Mouse (Mus musculus): ENCODE measurements at regions not wholly inside any gene's neighbourhood (a gene's known extent, or its start where the extent isn't known, plus 50 kb on each side); places are given as distances from the start of the nearest gene placed in this dataset.

DNA sequence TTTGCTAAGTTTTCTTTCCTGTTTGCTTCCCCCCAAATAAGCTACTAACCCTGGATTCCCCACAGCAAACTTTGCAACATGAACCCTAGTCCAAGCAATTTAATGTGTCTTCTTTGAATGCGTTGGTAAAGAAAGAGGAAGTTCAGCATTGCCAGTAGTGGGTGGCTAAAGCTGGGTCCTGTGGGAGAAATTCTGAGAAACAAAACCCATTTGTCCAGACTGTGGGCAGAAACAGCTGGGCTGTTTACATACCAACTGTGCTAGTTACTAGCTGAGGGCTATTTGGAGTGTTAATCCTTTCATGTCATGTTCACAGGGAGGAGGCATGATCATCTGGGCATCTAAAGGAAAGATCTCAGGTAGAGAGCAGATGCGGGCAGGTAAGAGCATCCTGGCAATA is 51.8 kb upstream of the 1190002N15Rik start:
- no peak for DNase-seq (ENCODE audit: low spot score)

GRCm38 (mm10) chr9:94604993-94605392 is 64.7 kb upstream of the Slc9a9 start:
- DNase-seq (ENCODE audit: low spot score): no peak

- DNase-seq (ENCODE audit: low spot score): no peak
Observed at GRCm38 (mm10) chr9:94606422-94606821, 63.3 kb upstream of the Slc9a9 start.

DNA sequence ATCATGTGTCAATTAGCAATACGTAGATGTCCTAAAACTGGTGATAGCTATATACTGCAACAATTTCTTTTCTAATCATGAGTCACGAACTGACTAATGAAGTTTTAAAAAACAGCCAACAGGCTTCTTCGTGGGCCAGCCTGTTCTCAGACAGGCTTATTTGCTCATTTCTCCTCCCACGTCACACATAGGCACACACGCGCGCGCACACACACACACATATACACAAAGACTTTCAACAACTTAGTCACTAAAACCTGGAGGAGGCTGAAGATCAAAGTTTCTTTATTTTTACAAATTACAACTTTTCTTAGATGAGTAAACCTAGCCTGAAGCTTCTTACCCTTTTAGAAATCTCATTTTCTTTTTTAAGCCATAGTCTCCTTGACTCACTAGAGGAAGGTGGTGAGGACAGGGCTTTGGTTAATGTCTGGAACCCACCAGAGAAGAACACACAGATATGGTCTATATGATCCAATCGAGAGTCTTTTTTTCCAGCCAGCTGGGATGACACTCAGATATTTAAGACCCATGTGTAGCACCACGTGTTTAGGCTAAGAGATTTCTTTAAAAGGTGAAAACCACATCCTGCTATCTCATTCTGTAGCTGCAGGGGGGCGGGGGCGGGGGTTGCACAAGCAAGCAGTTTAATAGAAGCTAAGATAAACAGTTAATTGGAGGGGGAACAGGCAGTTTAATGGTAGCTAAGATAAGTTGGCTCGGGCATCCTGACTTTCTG is 62.5 kb upstream of the Slc9a9 start:
- DNase-seq (ENCODE audit: low spot score): no peak

DNA sequence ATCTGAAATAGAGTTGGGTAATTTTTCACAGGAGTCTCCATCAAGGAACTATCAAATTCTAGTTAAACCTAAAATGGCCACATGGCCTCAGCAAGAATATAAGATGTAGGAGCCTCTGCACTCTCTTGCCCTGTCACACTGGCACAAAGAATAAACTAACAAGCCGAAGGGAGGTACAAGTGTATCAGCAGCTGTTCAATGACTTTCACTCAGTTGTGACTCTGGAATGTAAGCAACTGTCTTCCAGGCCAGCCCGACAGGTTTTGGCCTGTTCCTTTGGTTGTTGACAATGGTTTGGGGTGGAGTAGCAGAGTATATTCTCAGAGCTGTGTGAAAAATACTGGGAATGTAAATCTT is 62.0 kb upstream of the Slc9a9 start:
- DNase-seq (ENCODE audit: low spot score): no peak

DNA sequence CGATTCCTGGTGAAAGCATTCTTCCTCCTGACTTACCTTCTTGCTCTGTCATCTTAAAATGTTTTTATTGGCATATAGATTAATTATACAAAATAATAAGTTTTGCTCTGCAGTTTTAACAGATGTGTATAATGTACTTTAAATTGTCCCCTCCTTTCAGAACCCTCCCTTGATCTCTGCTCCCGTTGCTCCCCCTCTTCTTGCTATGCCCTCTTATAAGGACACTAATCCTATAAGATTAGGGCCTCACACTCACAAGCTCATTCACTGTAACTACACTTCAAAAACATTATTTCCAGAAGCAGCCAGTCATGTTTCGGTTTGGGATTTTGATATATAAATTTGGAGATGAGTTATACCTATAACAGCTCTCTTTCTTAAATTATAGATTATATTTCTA is 59.6 kb upstream of the Slc9a9 start:
- DNase-seq (ENCODE audit: low spot score): no peak

GRCm38 (mm10) chr9:94610600-94611337 is 58.9 kb upstream of the Slc9a9 start:
- no peak for DNase-seq (ENCODE audit: low spot score)

DNA sequence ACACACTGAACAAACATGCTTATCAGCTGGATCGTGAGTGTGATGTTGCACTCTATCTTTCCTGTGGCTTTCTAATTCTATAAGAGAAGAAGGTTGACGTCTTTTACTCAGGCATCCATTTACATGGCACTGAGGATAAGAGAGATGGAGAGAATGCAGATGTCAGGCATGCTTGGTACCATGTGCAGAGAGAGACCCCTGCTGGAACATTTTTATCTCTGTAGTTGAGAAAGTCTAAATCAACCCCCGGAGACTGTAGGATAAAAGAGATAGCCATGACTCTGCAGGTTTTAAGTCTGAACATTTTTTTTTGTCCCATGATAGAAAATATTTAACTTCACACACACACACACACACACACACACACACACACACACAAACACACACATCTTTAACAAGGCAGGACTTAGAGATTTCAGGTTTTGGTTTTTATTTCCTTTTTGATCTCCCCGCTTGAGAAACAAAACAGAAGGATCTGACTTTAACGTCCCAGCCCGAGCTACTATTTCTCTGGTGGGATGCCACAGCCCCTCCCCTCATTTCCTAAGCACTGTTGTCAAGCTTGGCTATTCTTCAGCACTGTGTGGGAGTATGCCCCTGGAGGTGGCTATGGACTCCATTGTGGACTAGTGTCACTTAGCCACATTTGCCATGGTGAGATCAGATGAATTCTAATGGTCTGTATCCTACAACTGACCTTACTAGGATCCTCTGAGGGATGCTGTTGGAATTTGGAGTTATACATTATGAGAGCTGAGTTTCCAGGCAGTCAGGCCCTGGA is 55.6 kb upstream of the Slc9a9 start:
- DNase-seq (ENCODE audit: low spot score): peak; percentile 77

- DNase-seq (ENCODE audit: low spot score): no peak
Observed at GRCm38 (mm10) chr9:94615205-94615604, 54.5 kb upstream of the Slc9a9 start.

DNA sequence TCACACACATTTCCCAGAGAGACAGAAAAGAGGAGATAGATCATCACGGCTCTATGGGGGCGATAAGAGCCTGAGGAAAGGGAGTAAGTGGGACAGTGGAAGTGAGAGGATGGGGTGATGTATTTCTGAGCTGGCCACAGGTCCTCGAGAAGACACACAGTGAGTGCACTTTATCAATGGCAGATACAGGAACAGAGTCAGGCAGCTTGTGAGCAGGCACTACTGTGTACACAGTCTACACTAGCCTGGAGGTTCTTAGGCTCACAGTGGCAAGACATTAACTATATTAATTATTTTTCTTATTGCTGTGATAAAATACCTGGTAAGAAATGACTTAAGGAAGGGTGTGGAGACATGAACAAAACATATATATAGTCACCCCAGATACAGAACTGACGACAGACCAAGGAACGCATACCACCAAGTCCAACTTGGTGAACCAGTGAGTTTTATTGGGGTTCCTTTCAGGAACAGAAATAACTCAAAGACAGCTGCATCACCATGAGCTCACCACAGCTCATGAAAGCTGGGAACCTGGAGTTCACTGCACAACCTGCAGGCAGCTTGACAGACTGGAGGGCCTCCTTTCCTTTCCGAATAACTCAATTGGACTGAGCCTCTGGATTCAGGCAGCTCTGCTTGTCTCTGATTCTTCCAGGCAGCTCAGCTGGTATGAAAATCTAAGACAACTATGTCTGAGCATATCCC is 51.5 kb upstream of the Slc9a9 start:
- DNase-seq (ENCODE audit: low spot score): no peak
